Comparison of ENCODE assay signal across 10 mouse cellular contexts in genomic region chr4:56654327-56654726, GRCm38 (mm10).
DNase-seq lines count a peak whose midpoint lies in the region; TF ChIP-seq lines count a peak whose summit lies in the region.
"Had no signal": no experiment of that assay in that cellular context is flagged by ENCODE, and none has a peak within 500 bp of the region (broad histone marks: within the 10 kb centered on the region; RNA-seq: fewer than 3 reads in every experiment).

No protein-coding gene starts in this region.

- H3K4me1 ChIP-seq in CH12.LX (ENCODE audit: control insufficient read depth in 1 of 2, insufficient read depth in 2 of 2): peaks cover 26 to 36% of the 10 kb centered on the region in 2 experiments

- H3K27me3 ChIP-seq in CH12.LX (replicated peaks): no peaks in the 10 kb centered on the region
- H3K27me3 ChIP-seq: lung, embryonic 15.5 days had no signal

- H3K79me2 ChIP-seq in CH12.LX (replicated peaks; ENCODE audit: control insufficient read depth, extremely low read depth, insufficient read depth, poor library complexity, severe bottlenecking): no peaks in the 10 kb centered on the region

- in situ Hi-C loops in CH12.LX (cut with MboI; ENCODE audit: low pct_ligation_motif_present, low pct_unique_long_range_greater_than_20kb, low sequenced_read_pairs): no loop called here

- intact Hi-C loops in heart, postnatal 36 days (cut with DNase I): no loop called here

- peak; percentile 25 for DNase-seq in adrenal gland, postnatal 10 days
- no peak for DNase-seq in adrenal gland, postnatal 4 days (ENCODE audit: low spot score in 2 of 2)
- DNase-seq in layer of hippocampus, adult 11-12 months (ENCODE audit: low spot score): peak; percentile 64
- DNase-seq in layer of hippocampus, adult 9-10 months (ENCODE audit: low spot score): no peak
- peak; percentile 58 for DNase-seq in CH12.LX (ENCODE audit: extremely low read depth)
- peak; percentile 43 to 55 for DNase-seq in layer of hippocampus, postnatal 36 days
- DNase-seq in heart, postnatal 36 days: no peak
- no peak for DNase-seq in spleen, postnatal 10 days (ENCODE audit: low spot score in 2 of 2)
- DNase-seq: thymus, adult 2 months had no signal

- H3K4me2 ChIP-seq in CH12.LX (ENCODE audit: insufficient read depth, low read depth, poor library complexity, severe bottlenecking): peak overlapping the region; percentile 19; the same call in 1 of the 2 replicates
- H3K4me2 ChIP-seq: lung, embryonic 15.5 days had no signal

- no peak for TF ChIP-seq CTCF in CH12.LX (conservative IDR thresholded peaks at IDR 0.05 in 1 of 2, IDR thresholded peaks at IDR 0.05 in 1 of 2; ENCODE audit: low read depth in 2 of 2, low read length in 2 of 2)

- TF ChIP-seq EP300 in CH12.LX (IDR thresholded peaks at IDR 0.05; ENCODE audit: low read length): peak; percentile 83

- dilution Hi-C loops in CH12.LX (cut with MboI; ENCODE audit: extremely low pct_ligation_motif_present, extremely low pct_unique_long_range_greater_than_20kb, low sequenced_read_pairs): no loop called here

- no peak overlapping the region for H3K4me3 ChIP-seq in CH12.LX (replicated peaks in 1 of 3; ENCODE audit: low read depth in 2 of 3, low read length in 2 of 3, poor library complexity in 1 of 3)
- H3K4me3 ChIP-seq: lung, embryonic 15.5 days had no signal

- no peak for TF ChIP-seq RAD21 in CH12.LX (IDR thresholded peaks at IDR 0.05; ENCODE audit: low read depth, low read length)

- H3K27ac ChIP-seq in CH12.LX (ENCODE audit: insufficient read depth, low read depth): no peak overlapping the region
- H3K27ac ChIP-seq: lung, embryonic 15.5 days had no signal

- no peak for TF ChIP-seq POLR2A in CH12.LX (IDR thresholded peaks at IDR 0.05; ENCODE audit: low read depth, low read length)

- H3K36me3 ChIP-seq in CH12.LX (replicated peaks in 1 of 2; ENCODE audit: control insufficient read depth in 1 of 2, insufficient read depth in 1 of 2, low read length in 1 of 2): no peaks in the 10 kb centered on the region
- H3K36me3 ChIP-seq: lung, embryonic 15.5 days had no signal

- H3K9ac ChIP-seq in CH12.LX (ENCODE audit: insufficient read depth, low read depth): no peak overlapping the region
- H3K9ac ChIP-seq: lung, embryonic 15.5 days had no signal

- H3K9me3 ChIP-seq in CH12.LX (replicated peaks; ENCODE audit: low read length): no peaks in the 10 kb centered on the region
- H3K9me3 ChIP-seq: lung, embryonic 15.5 days had no signal

TF ChIP-seq in CH12.LX, 34 proteins besides CTCF, POLR2A, EP300 and RAD21:
- peak; percentile 33; the same call in 1 of the 2 replicates for TF ChIP-seq JUN (IDR thresholded peaks at IDR 0.05; ENCODE audit: insufficient read depth, low read depth, low read length)
- peak; percentile 53; the same call in 1 of the 2 replicates for TF ChIP-seq TCF12 (IDR thresholded peaks at IDR 0.05; ENCODE audit: low read depth, low read length)
- TF ChIP-seq IRF4 (IDR thresholded peaks at IDR 0.05; ENCODE audit: low read depth, low read length): peak; percentile 96
- no peak for TF ChIP-seq KAT2A (IDR thresholded peaks at IDR 0.05; ENCODE audit: insufficient replicate concordance, low read length)
- TF ChIP-seq POLR2AphosphoS2 (IDR thresholded peaks at IDR 0.05; ENCODE audit: low read depth, low read length): no peak
- peak; percentile 49 for TF ChIP-seq ETS1 (conservative IDR thresholded peaks at IDR 0.05; ENCODE audit: low read depth, low read length)
- peak; percentile 53; the same call in 1 of the 2 replicates for TF ChIP-seq MEF2A (IDR thresholded peaks at IDR 0.05; ENCODE audit: borderline replicate concordance, low read depth, low read length)
- no peak for TF ChIP-seq E2F4 (IDR thresholded peaks at IDR 0.05; ENCODE audit: insufficient replicate concordance, low read depth, low read length)
- TF ChIP-seq JUND (conservative IDR thresholded peaks at IDR 0.05; ENCODE audit: low read depth, low read length): peak; percentile 62; the same call in 1 of the 2 replicates
- no peak for TF ChIP-seq HCFC1 (IDR thresholded peaks at IDR 0.05; ENCODE audit: low read depth, low read length)
- TF ChIP-seq SIN3A (IDR thresholded peaks at IDR 0.05; ENCODE audit: low read length): no peak
- TF ChIP-seq MAZ (IDR thresholded peaks at IDR 0.05; ENCODE audit: low read depth, low read length): peak; percentile 46; the same call in 1 of the 2 replicates
- no peak for TF ChIP-seq GABPA (IDR thresholded peaks at IDR 0.05; ENCODE audit: insufficient replicate concordance, low read depth, low read length)
- TF ChIP-seq CHD2 (IDR thresholded peaks at IDR 0.05; ENCODE audit: low read length): peak; percentile 86

Comparison
In these comparisons a context has a peak if more than half of its experiments do, and no peak if none do; other contexts are left out.
1. DNase-seq: peak in adrenal gland, postnatal 10 days (single experiment), layer of hippocampus, adult 11-12 months (single experiment), CH12.LX (single experiment) and layer of hippocampus, postnatal 36 days (2 of 2); none in adrenal gland, postnatal 4 days (0 of 2), layer of hippocampus, adult 9-10 months (single experiment), heart, postnatal 36 days (0 of 2) and spleen, postnatal 10 days (0 of 2).